Mouse (Mus musculus): ENCODE measurements around the gene Ank3.

DNA sequence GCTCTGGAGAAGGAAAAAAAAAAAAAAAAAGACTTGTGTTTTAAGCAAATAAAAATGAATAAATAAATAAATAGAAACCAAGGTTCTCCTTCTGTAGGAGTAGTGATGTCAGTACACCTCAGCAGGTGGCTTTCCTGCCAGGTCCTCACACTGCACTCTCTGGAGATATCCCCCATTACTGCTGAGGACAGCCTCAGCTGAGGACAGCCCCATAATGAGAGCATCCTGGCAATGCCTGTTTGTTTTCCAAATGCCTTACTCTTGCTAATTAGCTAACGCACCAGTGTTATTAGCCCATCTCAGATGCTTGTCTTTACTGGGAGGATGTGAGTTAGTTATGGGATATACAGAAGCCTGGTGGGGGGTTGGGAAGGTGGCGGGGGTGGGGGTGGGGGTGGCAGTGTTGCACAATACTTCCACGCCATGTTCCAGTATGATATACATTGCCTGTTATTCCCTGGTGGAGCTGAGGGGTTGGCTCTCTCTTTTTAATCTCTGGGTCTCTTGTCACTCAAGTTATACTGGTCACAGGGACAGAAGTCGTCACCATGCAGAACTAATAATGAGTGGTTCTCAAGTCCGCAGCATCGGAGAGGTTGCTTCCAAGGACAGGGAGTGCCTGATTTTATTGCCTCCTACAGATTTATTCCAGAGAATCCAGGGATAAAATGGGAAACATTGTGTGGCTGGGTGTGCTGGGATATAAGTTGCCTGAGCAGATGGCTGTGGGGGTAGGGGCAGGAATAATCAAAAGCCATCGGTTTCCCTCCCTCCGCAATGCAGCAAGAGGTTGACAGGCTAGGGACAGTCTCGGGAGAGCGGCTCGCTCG is 291.8 kb downstream of the Ank3 start:
- TF ChIP-seq POLR2A (IDR thresholded peaks at IDR 0.05; ENCODE audit: extremely low read depth, insufficient read depth, low read length) (no peak), CTCF (IDR thresholded peaks at IDR 0.05; ENCODE audit: low read depth, low read length) (no peak)

Data from liver, adult 2 months (tissue).